Mouse (Mus musculus): Measurements from ENCODE around the gene Atp8b4. TPM values are rescaled to one million over a fixed set of nuclear protein-coding genes. Genes with fewer than 3 reads are reported as not detected.
"Not testable (repeated sequence)": the region's sequence is repeated elsewhere in the genome, so short reads cannot be mapped to it uniquely, and the experiment has no call there.

Gene Atp8b4
- total and polyA plus RNA-seq, 3 experiments, result 0.31 to 0.73 (median 0.43) TPM

DNA sequence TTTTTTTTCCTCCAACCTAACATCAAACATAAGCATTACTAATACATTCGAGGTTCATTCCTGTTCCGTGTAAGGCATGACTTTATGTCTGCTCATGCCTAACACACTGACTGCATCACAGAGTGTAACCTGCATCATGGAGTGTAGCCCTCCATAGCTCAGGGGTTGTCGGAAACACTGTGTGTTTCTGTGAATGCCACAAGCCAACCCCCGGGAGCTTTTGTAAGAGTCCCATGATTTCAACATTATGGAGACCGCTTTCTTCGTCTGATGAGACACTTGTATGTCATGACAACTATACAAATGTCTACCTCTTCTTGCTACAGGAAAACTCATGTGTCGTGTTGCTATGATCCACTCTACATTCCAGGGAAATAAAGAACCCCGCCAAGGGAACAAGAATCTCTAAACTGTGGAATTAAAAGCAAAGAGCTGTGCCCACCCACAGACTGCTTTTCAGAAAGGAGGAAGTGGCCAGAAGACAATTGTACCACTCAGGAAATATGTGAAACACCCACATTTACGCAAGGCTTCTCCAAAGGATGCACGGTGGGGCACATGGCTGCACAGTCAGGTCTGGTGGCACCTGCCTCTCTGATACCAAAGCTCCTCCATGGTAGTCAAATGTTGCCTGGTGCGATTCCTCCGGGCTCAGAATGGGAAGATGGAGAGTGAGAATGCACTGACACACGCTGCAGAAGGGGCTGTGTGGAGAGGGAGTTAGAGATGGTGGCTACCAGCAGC lies 33.9 kb downstream of the Atp8b4 start:
- Histone ChIP-seq H3K79me2 (replicated peaks; ENCODE audit: control insufficient read depth, insufficient read depth, low read length) (no peaks in the 10 kb centered on the region), H3K4me3 (no peak overlapping the region), H3K9ac (ENCODE audit: low read depth, low read length) (no peak overlapping the region), H3K27ac (no peak overlapping the region), H3K27me3 (ENCODE audit: control insufficient read depth, insufficient read depth, low read length) (no peaks in the 10 kb centered on the region), H3K4me1 (ENCODE audit: control insufficient read depth, insufficient read depth, low read length) (no peaks in the 10 kb centered on the region), H3K36me3 (ENCODE audit: control insufficient read depth, insufficient read depth, low read length) (no peaks in the 10 kb centered on the region)
- 76% methylated on average over 13 of the region's 13 CpGs for WGBS
- TF ChIP-seq EP300 (IDR thresholded peaks at IDR 0.05; ENCODE audit: insufficient read depth, low read depth, low read length) (no peak), CTCF (IDR thresholded peaks at IDR 0.05) (no peak), POLR2A (IDR thresholded peaks at IDR 0.05; ENCODE audit: insufficient read depth, low read depth, low read length) (no peak)
- intact Hi-C loops (cut with DNase I), result no loop called here
- DNase-seq, result peak in 1 of 2 experiments; percentile 17

DNA sequence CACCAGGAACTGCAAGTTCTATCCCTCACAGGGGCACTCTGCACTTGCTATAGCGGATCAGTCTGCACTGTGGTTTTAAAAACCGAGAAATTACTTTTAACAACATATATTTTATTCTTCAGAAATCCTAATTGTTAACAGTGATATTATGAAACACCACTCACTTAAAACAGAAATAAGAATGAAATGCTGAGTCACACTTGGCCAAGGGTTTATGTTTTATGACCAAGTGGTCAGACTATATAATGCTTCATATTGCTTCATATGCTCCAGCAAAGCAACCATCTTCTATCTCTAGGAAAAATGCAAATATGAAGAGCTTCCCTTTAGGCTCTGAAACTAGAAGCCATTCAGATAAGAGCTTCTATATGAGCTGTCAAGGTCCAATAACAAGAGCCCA lies 41.8 kb downstream of the Atp8b4 start:
- H3K79me2 ChIP-seq (replicated peaks; ENCODE audit: control insufficient read depth, insufficient read depth, low read length), result no peaks in the 10 kb centered on the region
- no peaks in the 10 kb centered on the region for H3K36me3 ChIP-seq (ENCODE audit: control insufficient read depth, insufficient read depth, low read length)
- no peak overlapping the region for H3K9ac ChIP-seq (ENCODE audit: low read depth, low read length)
- TF ChIP-seq CTCF (IDR thresholded peaks at IDR 0.05), result no peak
- TF ChIP-seq EP300 (IDR thresholded peaks at IDR 0.05; ENCODE audit: insufficient read depth, low read depth, low read length), result no peak
- no peak for TF ChIP-seq POLR2A (IDR thresholded peaks at IDR 0.05; ENCODE audit: insufficient read depth, low read depth, low read length)
- intact Hi-C loops (cut with DNase I), result no loop called here
- DNase-seq, result no peak
- no peaks in the 10 kb centered on the region for H3K4me1 ChIP-seq (ENCODE audit: control insufficient read depth, insufficient read depth, low read length)
- no peak overlapping the region for H3K27ac ChIP-seq
- H3K4me3 ChIP-seq, result no peak overlapping the region
- no peaks in the 10 kb centered on the region for H3K27me3 ChIP-seq (ENCODE audit: control insufficient read depth, insufficient read depth, low read length)
- 93% methylated on average over 2 of the region's 2 CpGs for WGBS

- H3K4me3 ChIP-seq; intact Hi-C loops (cut with DNase I); DNase-seq; H3K4me1 ChIP-seq (ENCODE audit: control insufficient read depth, insufficient read depth, low read length); H3K36me3 ChIP-seq (ENCODE audit: control insufficient read depth, insufficient read depth, low read length); H3K79me2 ChIP-seq (replicated peaks; ENCODE audit: control insufficient read depth, insufficient read depth, low read length); H3K27ac ChIP-seq; H3K27me3 ChIP-seq (ENCODE audit: control insufficient read depth, insufficient read depth, low read length); H3K9ac ChIP-seq (ENCODE audit: low read depth, low read length): not testable (repeated sequence)
- 11% methylated on average over 2 of the region's 2 CpGs for WGBS
- TF ChIP-seq CTCF (IDR thresholded peaks at IDR 0.05), result peak; percentile 58
These were observed 42.7 kb downstream of the Atp8b4 start for GRCm38 (mm10) chr2:126457759-126458158.

DNA sequence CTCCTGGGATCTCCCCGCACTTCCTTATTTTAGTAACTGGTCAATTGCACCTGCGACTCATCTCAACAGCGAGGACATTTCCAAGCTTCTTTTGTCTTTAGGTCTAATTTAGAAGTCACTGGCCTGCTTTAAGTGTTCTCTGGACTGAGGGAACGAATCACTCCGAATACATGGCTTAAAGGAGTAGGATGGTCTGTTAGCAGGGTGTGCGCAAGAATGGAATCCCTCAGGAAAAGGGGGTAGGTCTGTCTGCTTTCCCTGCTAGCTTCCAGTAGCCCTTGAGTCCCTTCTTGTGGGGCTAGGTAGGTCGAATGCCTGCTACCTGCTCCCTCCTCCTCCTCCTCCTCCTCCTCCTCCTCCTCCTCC lies 49.6 kb downstream of the Atp8b4 start:
- DNase-seq, result no peak
- no peak overlapping the region for H3K4me3 ChIP-seq
- H3K4me1 ChIP-seq (ENCODE audit: control insufficient read depth, insufficient read depth, low read length), result peaks cover 1% of the 10 kb centered on the region; the same call in 1 of the 2 replicates
- no peaks in the 10 kb centered on the region for H3K79me2 ChIP-seq (replicated peaks; ENCODE audit: control insufficient read depth, insufficient read depth, low read length)
- H3K27me3 ChIP-seq (ENCODE audit: control insufficient read depth, insufficient read depth, low read length), result no peaks in the 10 kb centered on the region
- peak overlapping the region; percentile 61 for H3K27ac ChIP-seq
- H3K9ac ChIP-seq (ENCODE audit: low read depth, low read length), result 0 out of 2 replicates have a peak overlapping the region, but pooled peaks have one; percentile 33
- 46% methylated on average over 7 of the region's 7 CpGs for WGBS
- intact Hi-C loops (cut with DNase I), result no loop called here
- TF ChIP-seq CTCF (IDR thresholded peaks at IDR 0.05) (no peak), POLR2A (IDR thresholded peaks at IDR 0.05; ENCODE audit: insufficient read depth, low read depth, low read length) (no peak), EP300 (IDR thresholded peaks at IDR 0.05; ENCODE audit: insufficient read depth, low read depth, low read length) (no peak)
- H3K36me3 ChIP-seq (ENCODE audit: control insufficient read depth, insufficient read depth, low read length), result no peaks in the 10 kb centered on the region

DNA sequence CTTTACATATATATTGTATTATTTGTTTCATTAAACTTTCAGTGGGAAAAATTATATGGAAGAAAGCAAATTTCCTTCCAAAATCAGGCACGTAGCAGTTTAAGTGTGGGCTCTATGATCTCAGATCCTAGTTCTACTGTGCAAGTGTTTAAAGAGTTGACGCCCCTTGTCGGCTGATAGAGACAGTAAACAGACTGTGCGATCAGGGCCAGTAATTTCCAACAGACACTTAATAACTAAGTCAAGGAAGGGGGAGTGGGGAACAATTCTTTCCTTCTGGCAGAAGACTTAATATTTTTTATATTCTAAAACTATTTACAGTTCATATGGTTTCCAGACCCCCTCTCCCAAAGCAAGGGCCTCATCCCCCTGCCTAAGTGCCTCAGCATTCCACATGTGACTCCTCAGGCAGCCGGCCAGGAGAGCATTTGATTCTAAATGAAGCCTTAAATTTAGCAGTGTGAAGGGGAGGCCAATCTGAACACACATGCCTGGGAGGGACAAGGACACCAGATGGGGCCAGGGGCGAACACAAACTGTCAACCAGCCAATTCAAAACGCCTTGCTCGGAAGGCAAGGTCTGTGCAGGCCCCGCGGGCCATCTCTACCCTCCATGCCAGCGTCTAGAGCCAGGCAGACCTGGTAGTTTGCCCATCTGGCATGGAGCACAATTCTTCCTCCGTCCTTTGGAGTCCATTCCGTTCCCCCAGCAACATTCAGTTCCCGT lies 50.1 kb downstream of the Atp8b4 start:
- Histone ChIP-seq H3K27me3 (ENCODE audit: control insufficient read depth, insufficient read depth, low read length) (no peaks in the 10 kb centered on the region), H3K4me1 (ENCODE audit: control insufficient read depth, insufficient read depth, low read length) (peaks cover 1% of the 10 kb centered on the region; the same call in 1 of the 2 replicates), H3K36me3 (ENCODE audit: control insufficient read depth, insufficient read depth, low read length) (no peaks in the 10 kb centered on the region), H3K79me2 (replicated peaks; ENCODE audit: control insufficient read depth, insufficient read depth, low read length) (no peaks in the 10 kb centered on the region), H3K4me3 (no peak overlapping the region), H3K27ac (peak overlapping the region; percentile 61), H3K9ac (ENCODE audit: low read depth, low read length) (no peak overlapping the region)
- 42% methylated on average over 14 of the region's 14 CpGs for WGBS
- TF ChIP-seq CTCF (IDR thresholded peaks at IDR 0.05), result no peak
- peak; percentile 47 to 56 for DNase-seq
- intact Hi-C loops (cut with DNase I), result no loop called here

- intact Hi-C loops (cut with DNase I), result no loop called here
- TF ChIP-seq EP300 (IDR thresholded peaks at IDR 0.05; ENCODE audit: insufficient read depth, low read depth, low read length) (no peak), CTCF (IDR thresholded peaks at IDR 0.05) (no peak), POLR2A (IDR thresholded peaks at IDR 0.05; ENCODE audit: insufficient read depth, low read depth, low read length) (no peak)
- H3K4me1 ChIP-seq (ENCODE audit: control insufficient read depth, insufficient read depth, low read length), result no peaks in the 10 kb centered on the region
- 56% methylated on average over 6 of the region's 6 CpGs for WGBS
- no peak for DNase-seq
- H3K36me3 ChIP-seq (ENCODE audit: control insufficient read depth, insufficient read depth, low read length), result no peaks in the 10 kb centered on the region
- no peaks in the 10 kb centered on the region for H3K79me2 ChIP-seq (replicated peaks; ENCODE audit: control insufficient read depth, insufficient read depth, low read length)
- no peak overlapping the region for H3K9ac ChIP-seq (ENCODE audit: low read depth, low read length)
- H3K27me3 ChIP-seq (ENCODE audit: control insufficient read depth, insufficient read depth, low read length), result no peaks in the 10 kb centered on the region
- H3K27ac ChIP-seq, result no peak overlapping the region
- H3K4me3 ChIP-seq, result no peak overlapping the region
These were observed 55.4 kb downstream of the Atp8b4 start for GRCm38 (mm10) chr2:126445039-126445438.
